Mouse (Mus musculus) megakaryocyte, embryonic 14.5 days (primary cell): ENCODE data around the gene Blvra. TPM values are rescaled to one million over a fixed set of nuclear protein-coding genes. Genes with fewer than 3 reads are reported as not detected.
"Not testable (repeated sequence)": the region's sequence is repeated elsewhere in the genome, so short reads cannot be mapped to it uniquely, and the experiment has no call there.

Experiments
- H3K27me3 ChIP-seq: replicated peaks from 2 replicates; pipeline ENCODE3; 2012; ENCODE audit warnings: inconsistent platforms
- H3K36me3 ChIP-seq: replicated peaks from 2 replicates; pipeline ENCODE3; 2012; ENCODE audit warnings: low read length, inconsistent platforms, mixed read lengths
- H3K4me1 ChIP-seq: 2 replicates; pipeline ENCODE4 v1.6.1; 2012; ENCODE audit warnings: inconsistent platforms
- H3K4me3 ChIP-seq: replicated peaks from 2 replicates; pipeline ENCODE3; 2012; ENCODE audit warnings: moderate library complexity, mild to moderate bottlenecking, inconsistent platforms
- H3K9me3 ChIP-seq: 2 replicates; pipeline ENCODE4 v1.6.1; 2012; ENCODE audit warnings: inconsistent platforms
- FLI1 ChIP-seq: IDR thresholded peaks from 2 replicates; pipeline ENCODE4 v1.6.1; 2012; ENCODE audit warnings: low read length, inconsistent platforms, mixed read lengths
- GATA1 ChIP-seq: IDR thresholded peaks from 3 replicates; pipeline ENCODE4 v1.6.1; 2012; ENCODE audit warnings: mixed read lengths, low read length, inconsistent platforms, borderline replicate concordance
- polyA plus RNA-seq: library from polyadenylated mRNA; stranded (reverse); fragments of >175 nt; gene quantifications from 2 replicates; pipeline ENCODE4 v1.2.3, GENCODE M21; 2012; ENCODE audit warnings: low replicate concordance; ENCODE audit not compliant: insufficient read depth

Blvra gene
- 9.9 TPM in 1 of 2 replicates, not detected in the other for polyA plus RNA-seq

- TF ChIP-seq FLI1: no peak
- TF ChIP-seq GATA1: no peak
- Histone ChIP-seq H3K36me3 (peaks cover 26% of the 10 kb centered on the region), H3K4me1 (peaks cover 30% of the 10 kb centered on the region), H3K27me3 (no peaks in the 10 kb centered on the region), H3K9me3 (no peaks in the 10 kb centered on the region), H3K4me3 (peak within 1 kb of the TSS; percentile 96)
These were observed at the start of gene Blvra for GRCm38 (mm10) chr2:127070435-127070841. Blvra (plus strand) TSS chr2:127070665.

GRCm38 (mm10) chr2:127035006-127035605 is 35.4 kb upstream of the Blvra start:
- TF ChIP-seq GATA1: no peak
- TF ChIP-seq FLI1: no peak
- peaks cover 55% of the 10 kb centered on the region for H3K36me3 ChIP-seq

GRCm38 (mm10) chr2:127037299-127037698 is 33.2 kb upstream of the Blvra start:
- H3K27me3 ChIP-seq: no peaks in the 10 kb centered on the region
- TF ChIP-seq GATA1: no peak
- no peak for TF ChIP-seq FLI1
- no peak overlapping the region for H3K4me3 ChIP-seq
- peaks cover 53% of the 10 kb centered on the region for H3K36me3 ChIP-seq
- peaks cover 28% of the 10 kb centered on the region for H3K4me1 ChIP-seq
- H3K9me3 ChIP-seq: no peaks in the 10 kb centered on the region

More at GRCm38 (mm10) chr2:127035006-127035605, 35.4 kb upstream of the Blvra start:
- Histone ChIP-seq H3K9me3 (no peaks in the 10 kb centered on the region), H3K4me1 (peaks cover 28% of the 10 kb centered on the region), H3K27me3 (no peaks in the 10 kb centered on the region), H3K4me3 (peak overlapping the region; percentile 73)

- Histone ChIP-seq H3K4me1 (no peaks in the 10 kb centered on the region), H3K9me3 (no peaks in the 10 kb centered on the region), H3K4me3 (no peak overlapping the region), H3K27me3 (no peaks in the 10 kb centered on the region), H3K36me3 (peaks cover 81% of the 10 kb centered on the region)
- TF ChIP-seq GATA1 (no peak), FLI1 (no peak)
These were observed 9.0 kb upstream of the Blvra start for GRCm38 (mm10) chr2:127061471-127061870.

- peaks cover 26% of the 10 kb centered on the region for H3K36me3 ChIP-seq
These were observed 1.7 kb upstream of the Blvra start for GRCm38 (mm10) chr2:127068806-127069205.

GRCm38 (mm10) chr2:127069781-127070434 is 557 bp upstream of the Blvra start:
- Histone ChIP-seq H3K4me1 (peaks cover 30% of the 10 kb centered on the region), H3K27me3 (no peaks in the 10 kb centered on the region), H3K4me3 (peak overlapping the region; percentile 96), H3K9me3 (no peaks in the 10 kb centered on the region), H3K36me3 (peaks cover 30% of the 10 kb centered on the region)
- TF ChIP-seq GATA1 (no peak), FLI1 (no peak)

More at GRCm38 (mm10) chr2:127068806-127069205, 1.7 kb upstream of the Blvra start:
- Histone ChIP-seq H3K4me1 (peaks cover 30% of the 10 kb centered on the region), H3K4me3 (peak overlapping the region; percentile 73), H3K27me3 (no peaks in the 10 kb centered on the region), H3K9me3 (no peaks in the 10 kb centered on the region)
- TF ChIP-seq GATA1 (no peak), FLI1 (no peak)

- no peaks in the 10 kb centered on the region for H3K27me3 ChIP-seq
- peaks cover 22% of the 10 kb centered on the region for H3K36me3 ChIP-seq
- no peaks in the 10 kb centered on the region for H3K9me3 ChIP-seq
- H3K4me1 ChIP-seq: peaks cover 30% of the 10 kb centered on the region
- TF ChIP-seq GATA1 (no peak), FLI1 (no peak)
- H3K4me3 ChIP-seq: peak overlapping the region; percentile 96
These were observed 414 bp downstream of the Blvra start for GRCm38 (mm10) chr2:127070879-127071278.

GRCm38 (mm10) chr2:127074116-127074515 is 3.7 kb downstream of the Blvra start:
- H3K4me3 ChIP-seq: no peak overlapping the region
- H3K9me3 ChIP-seq: no peaks in the 10 kb centered on the region
- no peak for TF ChIP-seq GATA1
- TF ChIP-seq FLI1: no peak
- peaks cover 23% of the 10 kb centered on the region for H3K4me1 ChIP-seq
- H3K27me3 ChIP-seq: no peaks in the 10 kb centered on the region
- H3K36me3 ChIP-seq: peaks cover 8% of the 10 kb centered on the region

GRCm38 (mm10) chr2:127077611-127078010 is 7.1 kb downstream of the Blvra start:
- H3K4me1 ChIP-seq: peaks cover 25% of the 10 kb centered on the region
- H3K36me3 ChIP-seq: peaks cover 32% of the 10 kb centered on the region
- H3K4me3 ChIP-seq: no peak overlapping the region
- no peak for TF ChIP-seq FLI1
- no peak for TF ChIP-seq GATA1
- H3K27me3 ChIP-seq: no peaks in the 10 kb centered on the region
- H3K9me3 ChIP-seq: no peaks in the 10 kb centered on the region

GRCm38 (mm10) chr2:127079066-127079465 is 8.6 kb downstream of the Blvra start:
- H3K36me3 ChIP-seq: peaks cover 37% of the 10 kb centered on the region

More at GRCm38 (mm10) chr2:127079066-127079465, 8.6 kb downstream of the Blvra start:
- not testable (repeated sequence) for H3K27me3 ChIP-seq, H3K9me3 ChIP-seq, H3K4me3 ChIP-seq
- H3K4me1 ChIP-seq: peaks cover 26% of the 10 kb centered on the region
